Mouse (Mus musculus): ENCODE measurements at regions not wholly inside any gene's neighbourhood (a gene's known extent, or its start where the extent isn't known, plus 50 kb on each side); places are given as distances from the start of the nearest gene placed in this dataset.

DNA sequence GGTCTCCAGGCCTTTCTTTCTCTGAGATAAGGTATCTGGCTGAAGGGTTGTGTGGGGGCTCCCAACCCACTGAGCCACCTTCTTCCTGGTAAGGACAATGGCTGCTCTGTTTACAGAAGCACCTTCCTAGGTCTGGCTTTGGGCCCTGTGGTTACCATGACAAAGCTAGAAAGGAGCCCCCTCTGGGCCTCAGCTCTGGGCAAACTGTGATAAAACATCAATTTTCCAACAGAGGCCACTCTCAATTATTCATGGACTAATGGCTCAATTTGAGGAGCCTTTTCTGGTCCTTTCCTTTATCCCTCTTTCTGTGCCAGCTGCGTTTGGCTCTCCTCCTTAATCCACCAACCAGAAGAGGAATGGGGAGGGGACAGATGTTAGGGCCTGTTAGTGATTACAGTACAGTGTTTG, 97.3 kb upstream of the Atp1a1 start:
- WGBS = 7% methylated on average over 1 of the region's 1 CpGs
- Histone ChIP-seq H3K4me3 (ENCODE audit: low read depth, low read length) (no peak overlapping the region), H3K9me3 (replicated peaks; ENCODE audit: control insufficient read depth, low read length, poor library complexity, severe bottlenecking) (no peaks in the 10 kb centered on the region), H3K9ac (ENCODE audit: low read depth, low read length) (no peak overlapping the region), H3K4me1 (ENCODE audit: control insufficient read depth, insufficient read depth, low read length) (peaks cover 6% of the 10 kb centered on the region), H3K4me2 (ENCODE audit: low read length) (no peak overlapping the region), H3K36me3 (ENCODE audit: control insufficient read depth, insufficient read depth, low read length) (no peaks in the 10 kb centered on the region), H3K27me3 (ENCODE audit: control insufficient read depth, insufficient read depth, low read depth, low read length) (no peaks in the 10 kb centered on the region), H3K27ac (ENCODE audit: low read length) (no peak overlapping the region)
- peak; percentile 81; the same call in 1 of the 2 replicates for ATAC-seq

DNA sequence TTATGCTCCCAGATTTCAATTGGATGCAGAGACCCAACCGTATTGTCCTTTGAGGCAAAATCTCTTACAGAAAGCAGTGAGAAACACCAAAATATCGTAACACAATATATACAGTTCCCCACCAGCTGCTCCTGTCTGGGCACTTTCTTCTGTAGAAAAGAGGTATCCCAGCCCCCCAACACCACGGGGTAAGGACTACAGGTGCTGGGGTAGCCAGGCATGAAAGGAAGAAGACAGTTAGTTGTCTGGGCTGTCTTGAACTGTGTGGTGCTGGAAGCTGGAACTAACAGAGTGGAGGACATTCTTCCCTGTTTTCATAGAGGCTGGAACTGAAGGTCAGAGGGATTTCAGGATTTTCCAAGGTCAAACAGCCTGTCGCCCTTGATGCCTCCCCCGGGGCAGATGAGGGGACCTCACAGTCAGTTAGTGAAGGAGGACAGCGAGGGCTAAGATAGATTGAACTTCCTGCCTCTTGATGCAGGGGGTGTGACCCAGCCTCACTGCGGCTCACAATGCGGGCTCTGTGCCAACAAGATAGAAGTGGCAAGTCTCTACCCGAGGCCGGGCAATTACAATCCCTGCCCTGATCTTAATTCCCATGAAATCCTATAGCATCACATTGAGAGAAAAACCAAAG, 96.6 kb upstream of the Atp1a1 start:
- peak; percentile 50; the same call in 1 of the 2 replicates for ATAC-seq
- no peak overlapping the region for H3K9ac ChIP-seq (ENCODE audit: low read depth, low read length)
- H3K4me3 ChIP-seq (ENCODE audit: low read depth, low read length) = no peak overlapping the region
- no peak overlapping the region for H3K4me2 ChIP-seq (ENCODE audit: low read length)
- H3K36me3 ChIP-seq (ENCODE audit: control insufficient read depth, insufficient read depth, low read length) = no peaks in the 10 kb centered on the region
- 64% methylated on average over 10 of the region's 10 CpGs for WGBS
- no peak overlapping the region for H3K27ac ChIP-seq (ENCODE audit: low read length)
- peaks cover 6% of the 10 kb centered on the region for H3K4me1 ChIP-seq (ENCODE audit: control insufficient read depth, insufficient read depth, low read length)
- H3K27me3 ChIP-seq (ENCODE audit: control insufficient read depth, insufficient read depth, low read depth, low read length) = no peaks in the 10 kb centered on the region
- no peaks in the 10 kb centered on the region for H3K9me3 ChIP-seq (replicated peaks; ENCODE audit: control insufficient read depth, low read length, poor library complexity, severe bottlenecking)

- 76% methylated on average over 12 of the region's 12 CpGs for WGBS
- H3K9me3 ChIP-seq (replicated peaks; ENCODE audit: control insufficient read depth, low read length, poor library complexity, severe bottlenecking) = no peaks in the 10 kb centered on the region
- H3K4me2 ChIP-seq (ENCODE audit: low read length) = no peak overlapping the region
- no peak overlapping the region for H3K27ac ChIP-seq (ENCODE audit: low read length)
- H3K36me3 ChIP-seq (ENCODE audit: control insufficient read depth, insufficient read depth, low read length) = no peaks in the 10 kb centered on the region
- no peak overlapping the region for H3K9ac ChIP-seq (ENCODE audit: low read depth, low read length)
- no peaks in the 10 kb centered on the region for H3K27me3 ChIP-seq (ENCODE audit: control insufficient read depth, insufficient read depth, low read depth, low read length)
- no peak for ATAC-seq
- H3K4me3 ChIP-seq (ENCODE audit: low read depth, low read length) = no peak overlapping the region
- H3K4me1 ChIP-seq (ENCODE audit: control insufficient read depth, insufficient read depth, low read length) = peaks cover 6% of the 10 kb centered on the region
Measured at GRCm38 (mm10) chr3:101699929-101700681, 95.6 kb upstream of the Atp1a1 start.

GRCm38 (mm10) chr3:101696832-101697231, 92.3 kb upstream of the Atp1a1 start:
- ATAC-seq = no peak
- 94% methylated on average over 2 of the region's 2 CpGs for WGBS

DNA sequence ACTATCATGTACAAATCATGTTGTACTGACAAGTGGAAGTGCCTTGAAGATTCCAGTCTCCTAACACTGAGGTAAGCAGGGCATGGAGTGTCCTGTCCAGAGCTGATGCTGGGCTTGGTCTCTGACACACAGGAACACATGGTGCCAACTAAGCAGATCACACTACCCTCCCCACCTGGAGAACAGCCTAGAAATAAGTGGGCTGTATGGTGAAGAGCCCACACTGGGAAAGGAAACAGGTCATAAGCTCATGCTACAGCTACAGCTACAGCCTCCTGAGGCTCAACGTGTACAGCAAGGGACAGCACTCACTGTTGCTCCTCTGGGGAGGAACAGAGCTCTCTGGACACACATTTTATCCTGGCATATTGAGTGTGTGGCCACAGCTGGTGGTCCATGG, 89.8 kb upstream of the Atp1a1 start:
- Histone ChIP-seq H3K4me3 (ENCODE audit: low read depth, low read length) (no peak overlapping the region), H3K4me1 (ENCODE audit: control insufficient read depth, insufficient read depth, low read length) (no peaks in the 10 kb centered on the region), H3K9me3 (replicated peaks; ENCODE audit: control insufficient read depth, low read length, poor library complexity, severe bottlenecking) (no peaks in the 10 kb centered on the region), H3K9ac (ENCODE audit: low read depth, low read length) (no peak overlapping the region), H3K4me2 (ENCODE audit: low read length) (no peak overlapping the region), H3K36me3 (ENCODE audit: control insufficient read depth, insufficient read depth, low read length) (no peaks in the 10 kb centered on the region), H3K27ac (ENCODE audit: low read length) (no peak overlapping the region), H3K27me3 (ENCODE audit: control insufficient read depth, insufficient read depth, low read depth, low read length) (no peaks in the 10 kb centered on the region)
- ATAC-seq = no peak
- WGBS = 71% methylated on average over 1 of the region's 1 CpGs

More at GRCm38 (mm10) chr3:101696832-101697231, 92.3 kb upstream of the Atp1a1 start:
- Histone ChIP-seq H3K4me3 (ENCODE audit: low read depth, low read length) (no peak overlapping the region), H3K9ac (ENCODE audit: low read depth, low read length) (no peak overlapping the region), H3K4me2 (ENCODE audit: low read length) (no peak overlapping the region), H3K4me1 (ENCODE audit: control insufficient read depth, insufficient read depth, low read length) (peaks cover 5% of the 10 kb centered on the region), H3K27ac (ENCODE audit: low read length) (no peak overlapping the region), H3K9me3 (replicated peaks; ENCODE audit: control insufficient read depth, low read length, poor library complexity, severe bottlenecking) (no peaks in the 10 kb centered on the region), H3K27me3 (ENCODE audit: control insufficient read depth, insufficient read depth, low read depth, low read length) (no peaks in the 10 kb centered on the region), H3K36me3 (ENCODE audit: control insufficient read depth, insufficient read depth, low read length) (no peaks in the 10 kb centered on the region)

- H3K9ac ChIP-seq (ENCODE audit: low read depth, low read length) = no peak overlapping the region
- no peaks in the 10 kb centered on the region for H3K4me1 ChIP-seq (ENCODE audit: control insufficient read depth, insufficient read depth, low read length)
- H3K27me3 ChIP-seq (ENCODE audit: control insufficient read depth, insufficient read depth, low read depth, low read length) = no peaks in the 10 kb centered on the region
- H3K4me2 ChIP-seq (ENCODE audit: low read length) = no peak overlapping the region
- ATAC-seq = no peak
- H3K27ac ChIP-seq (ENCODE audit: low read length) = no peak overlapping the region
- no peaks in the 10 kb centered on the region for H3K36me3 ChIP-seq (ENCODE audit: control insufficient read depth, insufficient read depth, low read length)
- 84% methylated on average over 8 of the region's 8 CpGs for WGBS
- no peaks in the 10 kb centered on the region for H3K9me3 ChIP-seq (replicated peaks; ENCODE audit: control insufficient read depth, low read length, poor library complexity, severe bottlenecking)
- H3K4me3 ChIP-seq (ENCODE audit: low read depth, low read length) = no peak overlapping the region
Measured at GRCm38 (mm10) chr3:101691937-101692604, 87.6 kb upstream of the Atp1a1 start.

DNA sequence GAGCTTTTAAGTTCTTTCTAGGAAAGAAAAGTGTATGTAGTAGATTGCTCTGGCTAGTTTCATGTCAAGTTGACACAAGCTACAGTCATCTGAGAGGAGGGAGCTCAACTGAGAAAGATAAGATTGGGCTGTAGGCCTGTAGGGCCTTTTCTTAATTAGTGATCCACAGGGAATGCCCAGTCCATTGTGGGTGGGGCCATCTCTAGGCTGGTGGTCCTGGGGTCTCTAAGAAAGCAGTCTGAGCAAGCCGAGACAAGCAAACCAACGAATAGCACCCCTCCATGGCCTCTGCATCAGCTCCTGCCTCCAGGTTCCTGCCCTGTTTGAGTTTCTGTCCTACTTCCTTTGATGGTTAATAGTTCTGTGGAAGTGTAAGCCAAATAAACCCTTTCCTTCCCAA, 86.3 kb upstream of the Atp1a1 start:
- Histone ChIP-seq H3K4me2 (ENCODE audit: low read length) (no peak overlapping the region), H3K27ac (ENCODE audit: low read length) (no peak overlapping the region), H3K4me1 (ENCODE audit: control insufficient read depth, insufficient read depth, low read length) (no peaks in the 10 kb centered on the region), H3K36me3 (ENCODE audit: control insufficient read depth, insufficient read depth, low read length) (no peaks in the 10 kb centered on the region), H3K9ac (ENCODE audit: low read depth, low read length) (no peak overlapping the region), H3K9me3 (replicated peaks; ENCODE audit: control insufficient read depth, low read length, poor library complexity, severe bottlenecking) (no peaks in the 10 kb centered on the region), H3K27me3 (ENCODE audit: control insufficient read depth, insufficient read depth, low read depth, low read length) (no peaks in the 10 kb centered on the region), H3K4me3 (ENCODE audit: low read depth, low read length) (no peak overlapping the region)
- WGBS = 69% methylated on average over 2 of the region's 2 CpGs
- no peak for ATAC-seq

- 91% methylated on average over 6 of the region's 6 CpGs for whole genome bisulfite sequencing
- H3K27ac ChIP-seq (ENCODE audit: low read length) = no peak overlapping the region
- H3K4me1 ChIP-seq (ENCODE audit: control insufficient read depth, insufficient read depth, low read length) = no peaks in the 10 kb centered on the region
- H3K4me2 ChIP-seq (ENCODE audit: low read length) = no peak overlapping the region
- H3K4me3 ChIP-seq (ENCODE audit: low read depth, low read length) = no peak overlapping the region
- no peaks in the 10 kb centered on the region for H3K9me3 ChIP-seq (replicated peaks; ENCODE audit: control insufficient read depth, low read length, poor library complexity, severe bottlenecking)
- H3K27me3 ChIP-seq (ENCODE audit: control insufficient read depth, insufficient read depth, low read depth, low read length) = no peaks in the 10 kb centered on the region
- ATAC-seq = no peak
- no peaks in the 10 kb centered on the region for H3K36me3 ChIP-seq (ENCODE audit: control insufficient read depth, insufficient read depth, low read length)
- H3K9ac ChIP-seq (ENCODE audit: low read depth, low read length) = no peak overlapping the region
Measured at GRCm38 (mm10) chr3:101690222-101690621, 85.7 kb upstream of the Atp1a1 start.

- WGBS = 69% methylated on average over 7 of the region's 7 CpGs
- Histone ChIP-seq H3K36me3 (ENCODE audit: control insufficient read depth, insufficient read depth, low read length) (no peaks in the 10 kb centered on the region), H3K4me3 (ENCODE audit: low read depth, low read length) (no peak overlapping the region), H3K9ac (ENCODE audit: low read depth, low read length) (no peak overlapping the region), H3K27ac (ENCODE audit: low read length) (no peak overlapping the region), H3K4me1 (ENCODE audit: control insufficient read depth, insufficient read depth, low read length) (no peaks in the 10 kb centered on the region), H3K27me3 (ENCODE audit: control insufficient read depth, insufficient read depth, low read depth, low read length) (no peaks in the 10 kb centered on the region), H3K4me2 (ENCODE audit: low read length) (no peak overlapping the region), H3K9me3 (replicated peaks; ENCODE audit: control insufficient read depth, low read length, poor library complexity, severe bottlenecking) (no peaks in the 10 kb centered on the region)
- no peak for ATAC-seq
Measured at GRCm38 (mm10) chr3:101685203-101685602, 80.7 kb upstream of the Atp1a1 start.

Measured in midbrain, embryonic 16.5 days (tissue).